Mouse (Mus musculus) stomach, embryonic 16.5 days (tissue): ENCODE results near the gene Scamp2. TPM values are rescaled to one million over a fixed set of nuclear protein-coding genes. Genes with fewer than 3 reads are reported as not detected.

ENCODE experiments used
- ATAC-seq: fragments of 200-750 bp; cut with Nextera tagmentation; 2 replicates; pipeline ENCODE4 v1.8.0; 2017; ENCODE audit warnings: moderate number of reproducible peaks, moderate TSS enrichment; ENCODE audit not compliant: insufficient read depth, low FRiP score
- H3K27ac ChIP-seq: fragments of 300-500 bp; sonication (generic); 2 replicates; pipeline ENCODE4 v1.5.1; 2014; ENCODE audit warnings: low read length
- H3K27me3 ChIP-seq: fragments of 300-500 bp; sonication (generic); 2 replicates; pipeline ENCODE4 v1.6.1; 2014; ENCODE audit warnings: low read length, control low read depth, mixed read lengths; ENCODE audit not compliant: control insufficient read depth, insufficient read depth
- H3K36me3 ChIP-seq: fragments of 300-500 bp; sonication (generic); 2 replicates; pipeline ENCODE4 v1.6.1; 2014; ENCODE audit warnings: low read length; ENCODE audit not compliant: control insufficient read depth, insufficient read depth
- H3K4me1 ChIP-seq: fragments of 300-500 bp; sonication (generic); 2 replicates; pipeline ENCODE4 v1.6.1; 2014; ENCODE audit warnings: low read length, control low read depth, mixed read lengths; ENCODE audit not compliant: control insufficient read depth, insufficient read depth
- H3K4me2 ChIP-seq: fragments of 300-500 bp; sonication (generic); 2 replicates; pipeline ENCODE4 v1.6.1; 2014; ENCODE audit warnings: low read depth, low read length, mixed read lengths
- H3K4me3 ChIP-seq: fragments of 300-500 bp; sonication (generic); replicated peaks from 2 replicates; pipeline ENCODE4 v1.5.1; 2014; ENCODE audit warnings: mild to moderate bottlenecking, low read length
- H3K9ac ChIP-seq: fragments of 300-500 bp; sonication (generic); 2 replicates; pipeline ENCODE4 v1.6.1; 2014; ENCODE audit warnings: low read length
- H3K9me3 ChIP-seq: fragments of 300-500 bp; sonication (generic); replicated peaks from 2 replicates; pipeline ENCODE4 v1.6.1; 2016; ENCODE audit warnings: low read length, control low read depth; ENCODE audit not compliant: control insufficient read depth
- WGBS: fragments of 180-500 bp; shearing (Covaris S2); extraction: QIAGEN DNeasy Blood & Tissue Kit; methylation state at CpG from one replicate; pipeline ENCODE4 v1.1.7; 2014; 5-methylcytosine and 5-hydroxymethylcytosine counted together
- polyA plus RNA-seq: library from polyadenylated mRNA; unstranded; fragments of >200 nt; fragmentation: Nextera tagmentation; extraction: Ambion mirVana; gene quantifications from 2 replicates; pipeline ENCODE4 v1.2.1, GENCODE M21; 2015

Scamp2 gene
- polyA plus RNA-seq, 1 experiment from 2014 or later: 98.7 TPM

GRCm38 (mm10) chr9:57559568-57559967 is 1.2 kb upstream of the Scamp2 start:
- ATAC-seq: no peak
- Histone ChIP-seq H3K4me3 (no peak overlapping the region), H3K36me3 (no peaks in the 10 kb centered on the region), H3K4me1 (peaks cover 31% of the 10 kb centered on the region), H3K9ac (no peak overlapping the region), H3K27me3 (no peaks in the 10 kb centered on the region), H3K4me2 (no peak overlapping the region), H3K27ac (no peak overlapping the region), H3K9me3 (no peaks in the 10 kb centered on the region)
- WGBS: 62% methylated on average over 2 of the region's 2 CpGs

- Histone ChIP-seq H3K27ac (peak overlapping the region; percentile 24; the same call in 1 of the 2 replicates), H3K4me1 (peaks cover 32% of the 10 kb centered on the region), H3K9ac (peak overlapping the region; percentile 78), H3K27me3 (no peaks in the 10 kb centered on the region), H3K4me3 (peak overlapping the region; percentile 66), H3K9me3 (no peaks in the 10 kb centered on the region), H3K4me2 (peak overlapping the region; percentile 84), H3K36me3 (no peaks in the 10 kb centered on the region)
- 25% methylated on average over 7 of the region's 7 CpGs for WGBS
- ATAC-seq: no peak
Observed at GRCm38 (mm10) chr9:57560263-57560662, 480 bp upstream of the Scamp2 start.

GRCm38 (mm10) chr9:57561711-57562099 is 962 bp downstream of the Scamp2 start:
- H3K9ac ChIP-seq: peak overlapping the region; percentile 78
- peak overlapping the region; percentile 94 for H3K27ac ChIP-seq
- H3K9me3 ChIP-seq: no peaks in the 10 kb centered on the region
- H3K36me3 ChIP-seq: no peaks in the 10 kb centered on the region
- peak overlapping the region; percentile 84 for H3K4me2 ChIP-seq
- peak overlapping the region; percentile 66 for H3K4me3 ChIP-seq
- no peak for ATAC-seq
- no peaks in the 10 kb centered on the region for H3K27me3 ChIP-seq
- peaks cover 44% of the 10 kb centered on the region for H3K4me1 ChIP-seq
- WGBS: 64% methylated on average over 13 of the region's 13 CpGs

- ATAC-seq: peak; percentile 68; the same call in 1 of the 2 replicates
- peak overlapping the region; percentile 94 for H3K27ac ChIP-seq
- 32% methylated on average over 4 of the region's 4 CpGs for WGBS
- peaks cover 46% of the 10 kb centered on the region for H3K4me1 ChIP-seq
- H3K36me3 ChIP-seq: no peaks in the 10 kb centered on the region
- H3K4me3 ChIP-seq: peak overlapping the region; percentile 66
- H3K27me3 ChIP-seq: no peaks in the 10 kb centered on the region
- H3K4me2 ChIP-seq: peak overlapping the region; percentile 84
- no peaks in the 10 kb centered on the region for H3K9me3 ChIP-seq
- peak overlapping the region; percentile 55 for H3K9ac ChIP-seq
Observed at GRCm38 (mm10) chr9:57562896-57563372, 2.2 kb downstream of the Scamp2 start.

GRCm38 (mm10) chr9:57564609-57565008 is 3.9 kb downstream of the Scamp2 start:
- WGBS: 82% methylated on average over 6 of the region's 6 CpGs
- Histone ChIP-seq H3K4me3 (no peak overlapping the region), H3K9ac (no peak overlapping the region), H3K27me3 (no peaks in the 10 kb centered on the region), H3K27ac (no peak overlapping the region), H3K4me2 (no peak overlapping the region), H3K4me1 (peaks cover 46% of the 10 kb centered on the region), H3K36me3 (no peaks in the 10 kb centered on the region), H3K9me3 (no peaks in the 10 kb centered on the region)
- ATAC-seq: no peak

GRCm38 (mm10) chr9:57565741-57566221 is 5.0 kb downstream of the Scamp2 start:
- Histone ChIP-seq H3K4me3 (no peak overlapping the region), H3K9ac (peak overlapping the region; percentile 24), H3K27ac (peak overlapping the region; percentile 46), H3K36me3 (no peaks in the 10 kb centered on the region), H3K4me2 (no peak overlapping the region; the same call in 1 of the 2 replicates), H3K4me1 (peaks cover 42% of the 10 kb centered on the region), H3K27me3 (no peaks in the 10 kb centered on the region), H3K9me3 (no peaks in the 10 kb centered on the region)
- no peak for ATAC-seq
- WGBS: 25% methylated on average over 10 of the region's 10 CpGs

GRCm38 (mm10) chr9:57566846-57567245 is 6.1 kb downstream of the Scamp2 start:
- no peak overlapping the region for H3K4me3 ChIP-seq
- WGBS: 48% methylated on average over 8 of the region's 8 CpGs
- ATAC-seq: no peak; the same call in 1 of the 2 replicates
- peaks cover 35% of the 10 kb centered on the region for H3K4me1 ChIP-seq
- no peaks in the 10 kb centered on the region for H3K9me3 ChIP-seq
- no peaks in the 10 kb centered on the region for H3K27me3 ChIP-seq
- no peak overlapping the region for H3K9ac ChIP-seq
- H3K4me2 ChIP-seq: no peak overlapping the region
- H3K36me3 ChIP-seq: no peaks in the 10 kb centered on the region
- no peak overlapping the region for H3K27ac ChIP-seq

- no peak overlapping the region; the same call in 1 of the 2 replicates for H3K27ac ChIP-seq
- H3K4me2 ChIP-seq: no peak overlapping the region
- no peak overlapping the region for H3K9ac ChIP-seq
- no peak for ATAC-seq
- H3K27me3 ChIP-seq: no peaks in the 10 kb centered on the region
- no peaks in the 10 kb centered on the region for H3K9me3 ChIP-seq
- H3K4me3 ChIP-seq: no peak overlapping the region
- H3K36me3 ChIP-seq: no peaks in the 10 kb centered on the region
- H3K4me1 ChIP-seq: peaks cover 20% of the 10 kb centered on the region
- 93% methylated on average over 6 of the region's 6 CpGs for WGBS
Observed at GRCm38 (mm10) chr9:57568500-57568899, 7.8 kb downstream of the Scamp2 start.

- H3K9me3 ChIP-seq: no peaks in the 10 kb centered on the region
- no peak overlapping the region for H3K4me2 ChIP-seq
- no peaks in the 10 kb centered on the region for H3K4me1 ChIP-seq
- H3K9ac ChIP-seq: no peak overlapping the region
- H3K36me3 ChIP-seq: no peaks in the 10 kb centered on the region
- H3K27me3 ChIP-seq: no peaks in the 10 kb centered on the region
- H3K27ac ChIP-seq: no peak overlapping the region
- no peak overlapping the region for H3K4me3 ChIP-seq
- no peak for ATAC-seq
Observed at GRCm38 (mm10) chr9:57574397-57574796, 13.7 kb downstream of the Scamp2 start.
